Mouse (Mus musculus) heart, embryonic 15.5 days (tissue): ENCODE results near the gene Ctla4. TPM values are rescaled to one million over a fixed set of nuclear protein-coding genes. Genes with fewer than 3 reads are reported as not detected.

Experiments used
- ATAC-seq: fragments of 200-750 bp; cut with Nextera tagmentation; replicated peaks from 2 replicates; pipeline ENCODE4 v1.8.0; 2017; ENCODE audit warnings: low read depth, moderate TSS enrichment; ENCODE audit not compliant: insufficient number of reproducible peaks, insufficient read depth, low FRiP score
- H3K27ac ChIP-seq: fragments of 300-500 bp; sonication (generic); 2 replicates; pipeline ENCODE4 v1.5.1; 2015; ENCODE audit warnings: mild to moderate bottlenecking, inconsistent platforms
- H3K27me3 ChIP-seq: fragments of 300-500 bp; sonication (generic); 2 replicates; pipeline ENCODE4 v1.6.1; 2015; ENCODE audit warnings: inconsistent platforms
- H3K36me3 ChIP-seq: fragments of 300-500 bp; sonication (generic); 2 replicates; pipeline ENCODE4 v1.6.1; 2015; ENCODE audit warnings: mild to moderate bottlenecking, inconsistent platforms
- H3K4me1 ChIP-seq: fragments of 300-500 bp; sonication (generic); replicated peaks from 2 replicates; pipeline ENCODE4 v1.6.1; 2015; ENCODE audit warnings: inconsistent platforms
- H3K4me2 ChIP-seq: fragments of 300-500 bp; sonication (generic); 2 replicates; pipeline ENCODE4 v1.6.1; 2015; ENCODE audit warnings: inconsistent platforms, mild to moderate bottlenecking, moderate library complexity
- H3K4me3 ChIP-seq: fragments of 300-500 bp; sonication (generic); 2 replicates; pipeline ENCODE4 v1.5.1; 2015; ENCODE audit warnings: mild to moderate bottlenecking, inconsistent platforms
- H3K9ac ChIP-seq: fragments of 300-500 bp; sonication (generic); 2 replicates; pipeline ENCODE4 v1.6.1; 2015; ENCODE audit warnings: mild to moderate bottlenecking, inconsistent platforms
- H3K9me3 ChIP-seq: fragments of 300-500 bp; sonication (generic); replicated peaks from 2 replicates; pipeline ENCODE4 v1.6.1; 2016; ENCODE audit warnings: inconsistent platforms
- WGBS: fragments of 180-500 bp; shearing (Covaris S2); methylation state at CpG from one replicate; pipeline ENCODE4 v1.1.7; 2015; ENCODE audit warnings: mixed read lengths; 5-methylcytosine and 5-hydroxymethylcytosine counted together
- polyA plus RNA-seq: library from polyadenylated mRNA; unstranded; fragments of >200 nt; fragmentation: Nextera tagmentation; extraction: Ambion mirVana; gene quantifications from 2 replicates; pipeline ENCODE4 v1.2.1, GENCODE M21; 2015

Gene Ctla4
- 0.20 and 3.1 TPM in 2 replicates for polyA plus RNA-seq

DNA sequence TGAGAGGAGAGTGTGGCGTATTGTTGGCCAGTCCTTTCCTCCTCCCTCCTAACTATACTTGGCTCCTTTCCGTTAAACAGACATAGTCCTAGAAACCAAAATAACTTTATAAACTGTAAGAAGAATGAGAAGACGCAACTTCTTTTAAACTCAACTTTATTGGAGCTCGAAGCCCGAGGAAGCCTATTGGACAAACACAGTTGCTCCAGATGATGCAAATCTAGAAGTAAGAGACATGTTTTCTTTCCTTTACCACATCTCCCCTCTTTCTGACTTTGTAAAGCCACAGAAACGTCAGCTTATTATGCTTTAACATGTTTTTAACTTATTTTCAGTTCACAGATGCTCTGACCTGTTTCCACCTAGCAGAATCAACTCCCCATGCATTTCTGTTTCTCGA is at the start of gene Ctla4:
Gene Ctla4, plus strand, starts transcription at position 20 of the 400 bp plus-strand sequence.
- 78% methylated on average over 7 of the region's 7 CpGs for WGBS
- no peaks in the 10 kb centered on the region for H3K36me3 ChIP-seq
- H3K27ac ChIP-seq, result no peak within 1 kb of the TSS
- H3K4me3 ChIP-seq, result no peak within 1 kb of the TSS
- no peaks in the 10 kb centered on the region for H3K4me1 ChIP-seq
- H3K9me3 ChIP-seq, result no peaks in the 10 kb centered on the region
- H3K27me3 ChIP-seq, result no peaks in the 10 kb centered on the region
- ATAC-seq, result no peak
- H3K9ac ChIP-seq, result no peak within 1 kb of the TSS
- no peak within 1 kb of the TSS for H3K4me2 ChIP-seq

DNA sequence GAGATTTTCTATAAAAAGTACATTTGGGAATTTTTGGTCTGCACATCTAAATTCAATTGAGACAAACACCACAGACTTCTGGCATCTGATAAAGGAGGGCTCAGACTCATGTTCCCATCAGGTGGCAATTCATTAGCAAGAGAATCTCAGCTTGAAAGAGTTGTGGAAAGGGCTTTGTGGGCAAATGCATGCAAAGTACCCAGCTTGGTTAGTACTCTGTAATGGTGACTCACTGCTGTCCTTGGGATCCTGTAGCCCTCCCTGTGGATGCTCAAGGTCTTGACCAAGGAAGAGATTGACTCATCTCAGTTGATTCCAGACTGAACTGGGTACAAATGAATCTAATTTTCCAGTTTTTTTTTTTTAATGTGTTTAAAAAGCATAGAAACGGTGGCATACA is 47.6 kb upstream of the Ctla4 start:
- 77% methylated on average over 1 of the region's 1 CpGs for WGBS
- Histone ChIP-seq H3K4me1 (no peaks in the 10 kb centered on the region), H3K4me3 (no peak overlapping the region), H3K27ac (no peak overlapping the region), H3K4me2 (no peak overlapping the region), H3K9ac (no peak overlapping the region), H3K36me3 (no peaks in the 10 kb centered on the region), H3K9me3 (no peaks in the 10 kb centered on the region), H3K27me3 (no peaks in the 10 kb centered on the region)
- no peak for ATAC-seq

DNA sequence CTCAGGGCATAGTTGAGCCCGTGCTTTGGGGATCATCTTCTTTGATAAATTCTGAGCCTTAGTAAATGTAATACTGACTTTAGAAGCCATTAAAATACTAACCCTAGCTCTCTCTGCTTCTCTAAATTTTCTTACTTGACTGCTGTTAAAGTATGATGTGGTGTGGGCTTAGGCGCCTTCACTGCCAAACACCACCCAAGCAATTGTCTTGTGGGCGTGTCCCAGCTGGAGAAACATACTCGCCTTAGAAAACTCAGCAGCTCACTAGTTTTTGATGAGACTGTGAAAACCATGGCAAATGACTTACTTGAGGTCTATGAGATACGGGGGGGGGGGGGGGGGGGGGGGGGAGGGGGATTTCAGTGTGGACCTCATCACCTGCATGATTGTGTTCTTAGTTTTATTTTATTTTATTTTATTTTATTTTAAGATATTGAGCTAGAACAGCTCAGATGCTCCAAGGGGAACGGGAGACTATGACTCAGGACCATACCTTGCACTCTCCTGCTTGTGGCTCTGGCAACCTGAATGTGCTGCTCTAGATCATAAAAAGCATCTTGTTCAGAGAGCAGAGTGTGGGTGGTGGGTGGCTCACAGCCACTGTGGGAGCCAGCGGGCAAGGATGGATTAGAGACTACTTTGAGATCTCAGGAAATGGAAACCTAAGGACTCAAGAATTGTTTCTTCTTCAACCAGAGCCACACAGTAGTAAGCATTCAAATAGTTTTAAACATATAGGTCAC is 41.3 kb upstream of the Ctla4 start:
- Histone ChIP-seq H3K4me1 (no peaks in the 10 kb centered on the region), H3K9ac (no peak overlapping the region), H3K9me3 (no peaks in the 10 kb centered on the region), H3K4me3 (no peak overlapping the region), H3K4me2 (no peak overlapping the region), H3K27me3 (no peaks in the 10 kb centered on the region), H3K27ac (no peak overlapping the region), H3K36me3 (no peaks in the 10 kb centered on the region)
- 79% methylated on average over 7 of the region's 7 CpGs for WGBS
- ATAC-seq, result no peak

DNA sequence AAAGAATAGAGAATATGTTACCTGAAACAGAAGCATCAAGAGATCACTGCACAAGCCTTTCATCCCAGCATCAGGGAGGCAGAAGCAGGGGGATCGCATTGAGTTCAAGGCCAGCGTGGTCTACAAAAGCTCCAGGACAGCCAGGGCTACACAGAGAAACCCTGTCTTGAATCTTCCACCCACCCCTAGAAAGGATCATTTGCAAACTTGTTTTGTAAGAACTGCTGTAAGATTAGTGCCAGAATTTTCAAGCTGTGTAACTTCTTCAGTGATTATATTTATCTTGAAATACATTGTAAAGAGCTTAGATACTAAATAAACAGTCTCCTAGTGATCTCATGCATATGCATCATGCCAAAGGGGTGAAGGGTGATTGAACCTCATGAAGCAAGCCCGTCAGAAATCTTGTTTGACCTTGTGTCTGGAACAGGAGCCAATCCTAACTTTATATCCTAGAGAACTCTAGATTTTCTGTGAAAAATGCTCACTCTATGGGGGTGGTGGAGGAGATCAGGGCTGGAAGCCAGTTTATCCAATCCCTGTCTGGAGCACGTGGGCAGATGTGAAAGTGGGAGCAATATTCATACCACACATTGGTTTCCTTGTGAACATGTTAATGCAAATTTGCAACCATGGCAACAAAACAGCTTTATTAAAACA is 40.1 kb upstream of the Ctla4 start:
- peaks cover 11% of the 10 kb centered on the region for H3K4me1 ChIP-seq
- no peak overlapping the region for H3K27ac ChIP-seq
- no peaks in the 10 kb centered on the region for H3K27me3 ChIP-seq
- ATAC-seq, result no peak
- no peak overlapping the region for H3K4me3 ChIP-seq
- WGBS, result 63% methylated on average over 4 of the region's 4 CpGs
- no peak overlapping the region for H3K9ac ChIP-seq
- H3K9me3 ChIP-seq, result no peaks in the 10 kb centered on the region
- H3K36me3 ChIP-seq, result no peaks in the 10 kb centered on the region
- H3K4me2 ChIP-seq, result no peak overlapping the region

DNA sequence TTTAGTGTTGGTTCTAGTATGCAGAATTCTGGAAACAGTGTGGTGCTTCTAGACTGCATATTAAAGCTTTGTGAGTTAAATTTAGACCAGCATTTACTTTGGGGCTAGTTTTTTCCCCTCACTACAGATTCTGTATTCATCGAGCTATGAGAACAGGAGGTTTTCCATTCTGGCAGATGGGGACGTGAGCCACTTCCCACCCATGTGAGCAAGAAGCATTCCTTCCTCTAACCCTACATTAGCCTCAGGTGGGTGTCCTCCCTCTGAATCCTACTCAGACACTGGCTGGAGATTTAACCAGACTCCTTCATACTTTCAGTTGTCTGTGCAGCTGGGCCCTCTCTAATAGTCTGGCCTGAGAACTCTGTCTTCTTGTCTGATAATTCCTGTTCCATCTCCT is 37.7 kb upstream of the Ctla4 start:
- H3K4me1 ChIP-seq, result peaks cover 33% of the 10 kb centered on the region
- H3K36me3 ChIP-seq, result no peaks in the 10 kb centered on the region
- 73% methylated on average over 2 of the region's 2 CpGs for WGBS
- H3K27me3 ChIP-seq, result no peaks in the 10 kb centered on the region
- H3K9me3 ChIP-seq, result no peaks in the 10 kb centered on the region
- H3K27ac ChIP-seq, result no peak overlapping the region
- no peak overlapping the region for H3K4me2 ChIP-seq
- no peak overlapping the region for H3K9ac ChIP-seq
- no peak for ATAC-seq
- H3K4me3 ChIP-seq, result no peak overlapping the region

DNA sequence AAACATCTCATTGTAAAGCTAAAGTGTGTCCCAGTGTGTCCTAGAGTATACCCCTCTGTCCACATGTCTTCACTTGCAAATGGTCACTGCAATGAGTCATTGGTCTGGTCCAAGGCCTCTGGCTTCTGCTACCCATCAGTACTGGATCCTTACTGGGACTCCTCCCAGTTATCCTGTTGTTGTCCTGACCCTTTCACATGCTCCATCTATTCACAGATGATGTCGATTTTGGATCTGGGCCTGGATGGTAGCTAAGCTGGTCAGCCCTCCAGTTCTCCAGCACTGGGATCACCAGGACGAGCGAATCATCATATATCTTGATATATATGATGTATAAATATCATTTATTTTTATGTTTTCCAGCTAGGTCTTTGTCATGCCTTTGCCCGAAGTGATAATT is 37.0 kb upstream of the Ctla4 start:
- peaks cover 33% of the 10 kb centered on the region for H3K4me1 ChIP-seq
- H3K27ac ChIP-seq, result no peak overlapping the region
- ATAC-seq, result no peak
- 88% methylated on average over 4 of the region's 4 CpGs for whole genome bisulfite sequencing
- H3K36me3 ChIP-seq, result no peaks in the 10 kb centered on the region
- no peaks in the 10 kb centered on the region for H3K27me3 ChIP-seq
- H3K4me3 ChIP-seq, result no peak overlapping the region
- H3K9ac ChIP-seq, result no peak overlapping the region
- H3K4me2 ChIP-seq, result no peak overlapping the region
- no peaks in the 10 kb centered on the region for H3K9me3 ChIP-seq

DNA sequence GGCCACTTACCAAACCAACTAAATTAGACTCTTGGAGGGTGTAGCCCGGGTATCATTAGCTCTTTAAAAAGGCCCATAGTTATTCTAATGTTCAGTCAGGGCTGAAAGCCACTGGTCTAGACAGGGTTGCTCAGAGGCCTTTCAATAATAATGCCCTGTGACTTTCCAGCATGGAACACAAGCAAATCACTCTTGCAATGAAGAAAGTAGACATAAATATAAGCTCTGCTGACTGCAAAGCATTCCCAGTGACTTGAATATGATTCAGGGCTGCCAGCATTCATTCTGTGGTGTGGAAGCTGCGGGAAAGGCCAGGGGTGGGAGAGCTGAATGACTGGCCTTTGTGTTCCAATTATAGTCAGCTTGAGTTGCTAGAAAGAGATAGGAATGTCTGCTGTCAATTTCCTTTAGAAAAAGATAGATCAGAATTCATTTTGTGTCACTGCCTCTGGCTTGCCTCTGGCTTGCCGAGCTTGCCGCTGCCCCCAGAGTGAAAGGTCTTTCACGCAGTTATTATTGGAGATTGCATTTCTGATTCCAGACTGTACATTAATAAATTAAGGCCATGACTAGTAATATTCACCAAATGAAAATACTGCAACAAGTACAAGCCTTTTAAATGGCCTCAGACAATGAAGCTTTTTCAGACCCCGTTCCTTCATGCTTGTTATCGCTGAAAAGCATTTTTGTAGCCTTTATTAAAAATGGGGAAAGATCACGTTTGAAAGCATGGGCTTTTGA is 35.6 kb upstream of the Ctla4 start:
- H3K4me1 ChIP-seq, result peaks cover 33% of the 10 kb centered on the region
- H3K27ac ChIP-seq, result peak overlapping the region; percentile 68
- H3K4me2 ChIP-seq, result no peak overlapping the region
- 49% methylated on average over 8 of the region's 8 CpGs for WGBS
- H3K4me3 ChIP-seq, result no peak overlapping the region
- H3K27me3 ChIP-seq, result no peaks in the 10 kb centered on the region
- 0 out of 2 replicates have a peak, but pooled peaks have one; percentile 50 for ATAC-seq
- H3K9ac ChIP-seq, result no peak overlapping the region
- no peaks in the 10 kb centered on the region for H3K36me3 ChIP-seq
- H3K9me3 ChIP-seq, result no peaks in the 10 kb centered on the region

DNA sequence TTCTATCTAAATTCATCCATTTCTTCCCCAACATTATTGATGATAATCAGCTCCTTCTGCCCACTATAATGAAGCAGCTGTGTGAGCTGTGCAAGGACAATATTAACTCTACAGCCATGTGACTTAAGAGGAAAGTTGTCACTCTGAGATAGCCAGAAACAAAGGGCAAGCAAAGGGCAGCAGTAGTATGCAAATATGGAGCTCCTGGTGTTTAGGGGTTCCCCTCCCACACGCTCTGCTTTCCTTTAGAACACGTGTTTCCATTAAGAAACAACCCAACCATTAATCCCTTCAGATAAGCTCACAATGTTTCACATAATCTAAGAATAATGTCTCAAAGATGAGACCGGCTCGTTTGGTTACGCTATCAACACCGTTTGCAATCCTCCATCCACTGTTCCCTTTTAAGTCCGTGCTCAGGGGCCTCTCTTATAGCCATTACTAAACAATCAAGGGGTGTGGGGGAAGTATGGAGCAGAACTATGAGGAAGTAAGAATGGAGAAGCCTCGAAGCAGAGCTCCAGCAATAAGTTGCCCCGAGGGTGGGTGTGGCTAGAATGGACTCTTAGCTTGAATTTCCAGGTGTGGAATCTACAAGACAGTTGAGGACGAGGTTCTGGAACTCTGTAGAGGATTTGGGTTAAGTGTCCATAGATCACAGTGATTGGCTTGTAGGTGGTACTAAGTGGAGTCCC is 34.6 kb upstream of the Ctla4 start:
- ATAC-seq, result no peak
- Histone ChIP-seq H3K36me3 (no peaks in the 10 kb centered on the region), H3K4me3 (no peak overlapping the region), H3K9me3 (no peaks in the 10 kb centered on the region), H3K4me1 (peaks cover 33% of the 10 kb centered on the region), H3K27me3 (no peaks in the 10 kb centered on the region), H3K9ac (no peak overlapping the region), H3K4me2 (no peak overlapping the region), H3K27ac (no peak overlapping the region)
- 48% methylated on average over 10 of the region's 10 CpGs for WGBS

DNA sequence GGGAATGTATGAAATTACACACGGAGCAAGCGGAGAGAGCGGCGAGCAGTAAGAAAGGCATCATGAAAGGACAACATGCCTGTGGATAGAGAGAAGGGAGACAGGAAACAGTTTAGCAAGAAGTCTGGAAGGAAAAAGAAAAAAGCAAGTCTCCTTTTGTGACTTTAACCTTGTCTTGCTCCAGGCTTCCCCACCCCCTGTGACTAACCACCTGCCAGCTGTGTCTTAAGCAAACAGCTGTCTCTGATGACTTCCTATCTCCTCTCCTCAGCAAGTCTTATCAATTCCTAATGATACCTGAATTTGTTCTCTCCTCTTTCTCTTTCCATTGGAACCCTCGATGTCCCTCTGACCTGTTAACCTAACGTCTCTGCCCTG is 34.0 kb upstream of the Ctla4 start:
- no peak overlapping the region for H3K27ac ChIP-seq
- ATAC-seq, result no peak
- no peaks in the 10 kb centered on the region for H3K36me3 ChIP-seq
- no peak overlapping the region for H3K9ac ChIP-seq
- no peaks in the 10 kb centered on the region for H3K9me3 ChIP-seq
- 72% methylated on average over 6 of the region's 6 CpGs for WGBS
- H3K4me2 ChIP-seq, result no peak overlapping the region
- H3K4me1 ChIP-seq, result peaks cover 35% of the 10 kb centered on the region
- H3K27me3 ChIP-seq, result no peaks in the 10 kb centered on the region
- H3K4me3 ChIP-seq, result no peak overlapping the region

DNA sequence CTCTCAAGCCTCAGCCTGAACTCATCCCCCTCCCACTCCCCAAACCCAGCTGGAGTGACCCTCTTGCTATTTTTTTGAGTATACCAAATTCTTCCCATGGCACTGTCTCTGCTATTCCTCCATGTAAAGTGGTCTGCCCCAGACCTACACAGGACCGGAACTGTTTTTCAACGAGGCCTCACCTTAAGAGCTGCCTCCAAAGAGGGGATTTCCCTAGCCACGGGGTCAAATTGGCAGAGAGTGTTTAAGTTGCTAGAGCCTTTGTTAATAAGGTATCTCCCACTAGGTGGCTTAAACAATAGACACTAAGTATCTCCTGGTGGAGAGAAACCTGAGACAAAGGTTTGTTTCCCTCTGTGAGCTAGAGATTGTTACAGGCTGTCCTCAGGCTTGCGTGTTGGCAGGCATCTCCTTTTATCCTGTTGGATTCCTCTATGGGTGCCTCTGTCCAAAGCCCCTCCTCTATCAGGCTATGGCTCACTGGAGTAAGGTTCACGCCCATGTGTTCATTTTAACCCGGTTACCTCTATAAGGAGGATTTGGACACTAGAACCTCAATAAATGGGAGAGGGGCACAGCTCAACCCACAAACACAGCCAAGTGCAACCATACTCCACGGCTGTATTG is 33.4 kb upstream of the Ctla4 start:
- H3K27me3 ChIP-seq, result no peaks in the 10 kb centered on the region
- no peak overlapping the region for H3K9ac ChIP-seq
- no peaks in the 10 kb centered on the region for H3K9me3 ChIP-seq
- no peaks in the 10 kb centered on the region for H3K36me3 ChIP-seq
- H3K4me2 ChIP-seq, result no peak overlapping the region
- 0 out of 2 replicates have a peak, but pooled peaks have one; percentile 27 for ATAC-seq
- no peak overlapping the region; the same call in 1 of the 2 replicates for H3K27ac ChIP-seq
- 44% methylated on average over 7 of the region's 7 CpGs for WGBS
- H3K4me1 ChIP-seq, result peaks cover 37% of the 10 kb centered on the region
- H3K4me3 ChIP-seq, result no peak overlapping the region

DNA sequence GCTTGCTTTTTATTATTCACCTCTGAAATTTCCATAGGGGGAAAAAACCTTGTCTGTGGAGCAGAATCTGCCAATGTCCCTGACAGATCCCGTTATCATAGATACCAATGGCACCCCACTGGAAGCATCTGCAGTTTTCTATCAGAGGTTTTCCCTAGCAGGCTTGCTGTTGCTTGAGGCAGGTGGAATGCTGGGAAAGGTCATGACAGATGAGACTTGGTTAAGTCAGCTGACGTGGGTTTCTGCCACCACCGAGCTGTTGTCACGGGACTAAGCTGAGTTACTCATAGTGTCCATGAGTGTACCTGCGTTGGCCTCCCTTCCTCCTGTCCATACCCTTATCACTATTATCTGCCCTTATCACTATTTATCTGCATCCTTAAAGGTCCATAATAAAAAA is 32.8 kb upstream of the Ctla4 start:
- 90% methylated on average over 5 of the region's 5 CpGs for WGBS

More for the DNA sequence above, 32.8 kb upstream of the Ctla4 start:
- Histone ChIP-seq H3K9me3 (no peaks in the 10 kb centered on the region), H3K4me2 (no peak overlapping the region), H3K27ac (no peak overlapping the region), H3K4me3 (no peak overlapping the region), H3K27me3 (no peaks in the 10 kb centered on the region), H3K36me3 (no peaks in the 10 kb centered on the region), H3K9ac (no peak overlapping the region), H3K4me1 (peaks cover 40% of the 10 kb centered on the region)
- no peak for ATAC-seq
